26 mouse cellular contexts compared by ENCODE assay signal in the genomic region with DNA sequence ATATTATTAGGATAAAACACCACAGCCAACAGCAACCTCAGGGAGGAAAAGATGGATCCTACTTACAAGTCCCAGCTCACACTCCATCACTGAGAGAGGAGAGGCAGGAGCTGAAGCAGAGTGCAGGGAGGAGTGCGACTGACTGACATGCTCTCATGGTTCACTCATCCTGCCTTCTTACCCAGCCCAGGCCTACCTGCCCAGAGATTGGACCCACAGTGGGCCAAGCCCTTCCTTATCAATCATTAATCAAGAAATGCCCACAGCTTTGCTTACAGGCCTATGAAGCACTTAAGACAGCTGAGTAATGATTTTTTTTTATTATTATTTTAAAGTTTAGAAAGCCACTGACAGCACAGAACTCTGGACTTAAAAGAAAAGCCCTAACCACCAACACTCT. TPM values are rescaled to one million over a fixed set of nuclear protein-coding genes. Genes with fewer than 3 reads are reported as not detected.
DNase-seq lines count a peak whose midpoint lies in the region; ATAC-seq lines count a peak whose summit lies in the region.
"Had no signal": no experiment of that assay in that cellular context is flagged by ENCODE, and none has a peak within 500 bp of the region (broad histone marks: within the 10 kb centered on the region; RNA-seq: fewer than 3 reads in every experiment).

No protein-coding gene starts in this region.

- no peak overlapping the region for H3K4me3 ChIP-seq in midbrain, embryonic 11.5 days (ENCODE audit: low read depth, low read length)
- no peak overlapping the region for H3K4me3 ChIP-seq in midbrain, embryonic 14.5 days (replicated peaks; ENCODE audit: low read depth, low read length)
- no peak overlapping the region for H3K4me3 ChIP-seq in hindbrain, embryonic 16.5 days (ENCODE audit: low read length)
- H3K4me3 ChIP-seq: erythroblast, embryonic 14.5 days; forebrain, embryonic 12.5 days; heart, embryonic 10.5 days; heart, embryonic 15.5 days; hindbrain, embryonic 12.5 days; lung, embryonic 15.5 days; midbrain, embryonic 10.5 days; myocyte; neural tube, embryonic 12.5 days had no signal

- no peaks in the 10 kb centered on the region for H3K27me3 ChIP-seq in midbrain, embryonic 11.5 days (ENCODE audit: control insufficient read depth, insufficient read depth, low read length)
- no peaks in the 10 kb centered on the region for H3K27me3 ChIP-seq in midbrain, embryonic 14.5 days (ENCODE audit: control insufficient read depth, insufficient read depth, low read length)
- H3K27me3 ChIP-seq in hindbrain, embryonic 16.5 days (replicated peaks; ENCODE audit: control insufficient read depth, insufficient read depth, low read length), result no peaks in the 10 kb centered on the region
- H3K27me3 ChIP-seq: forebrain, embryonic 12.5 days; heart, embryonic 15.5 days; hindbrain, embryonic 12.5 days; lung, embryonic 15.5 days; neural tube, embryonic 12.5 days had no signal

- no peak overlapping the region for H3K27ac ChIP-seq in midbrain, embryonic 11.5 days (ENCODE audit: low read depth, low read length)
- H3K27ac ChIP-seq in midbrain, embryonic 14.5 days (replicated peaks; ENCODE audit: low read depth, low read length), result no peak overlapping the region
- H3K27ac ChIP-seq in hindbrain, embryonic 16.5 days (ENCODE audit: low read depth, low read length), result no peak overlapping the region
- H3K27ac ChIP-seq: forebrain, embryonic 12.5 days; heart, embryonic 10.5 days; heart, embryonic 15.5 days; hindbrain, embryonic 12.5 days; lung, embryonic 15.5 days; midbrain, embryonic 10.5 days; neural tube, embryonic 12.5 days; stomach, postnatal 0 days had no signal

- no peak overlapping the region for H3K4me2 ChIP-seq in midbrain, embryonic 11.5 days
- no peak overlapping the region for H3K4me2 ChIP-seq in midbrain, embryonic 14.5 days (ENCODE audit: low read length)
- no peak overlapping the region for H3K4me2 ChIP-seq in hindbrain, embryonic 16.5 days (ENCODE audit: low read length)
- H3K4me2 ChIP-seq: forebrain, embryonic 12.5 days; heart, embryonic 15.5 days; hindbrain, embryonic 12.5 days; lung, embryonic 15.5 days; neural tube, embryonic 12.5 days had no signal

- no peak for ATAC-seq in midbrain, embryonic 11.5 days (ENCODE audit: low FRiP score)
- ATAC-seq in midbrain, embryonic 14.5 days (ENCODE audit: low FRiP score, low TSS enrichment), result no peak
- no peak for ATAC-seq in hindbrain, embryonic 16.5 days
- ATAC-seq: CD4-positive, CD25-positive, alpha-beta regulatory T cell, adult 4 months had no signal

- DNase-seq in midbrain, embryonic 11.5 days (ENCODE audit: low spot score, missing footprints), result peak; percentile 49
- DNase-seq in midbrain, embryonic 14.5 days, result no peak
- peak; percentile 85 for DNase-seq in kidney, adult 9 months
- DNase-seq in kidney, postnatal 10 days, result peak; percentile 32
- DNase-seq in layer of hippocampus, postnatal 25 days (ENCODE audit: extremely low spot score in 1 of 2, low spot score in 1 of 2), result no peak
- no peak for DNase-seq in layer of hippocampus, postnatal 14 days (ENCODE audit: low spot score in 2 of 2)
- DNase-seq: adrenal gland, postnatal 25 days; cerebellum, adult 2 months; cerebellum, postnatal 14 days; gastrocnemius, postnatal 10 days; liver; right cerebral cortex, postnatal 4 days; thymus, adult 18-20 months; thymus, postnatal 25 days had no signal

- no peaks in the 10 kb centered on the region for H3K36me3 ChIP-seq in midbrain, embryonic 11.5 days (ENCODE audit: control insufficient read depth, insufficient read depth, low read length)
- H3K36me3 ChIP-seq in midbrain, embryonic 14.5 days (ENCODE audit: control insufficient read depth, insufficient read depth, low read length), result no peaks in the 10 kb centered on the region
- H3K36me3 ChIP-seq in hindbrain, embryonic 16.5 days (ENCODE audit: control insufficient read depth, insufficient read depth, low read length), result no peaks in the 10 kb centered on the region
- H3K36me3 ChIP-seq: forebrain, embryonic 12.5 days; heart, embryonic 10.5 days; heart, embryonic 15.5 days; hindbrain, embryonic 12.5 days; lung, embryonic 15.5 days; midbrain, embryonic 10.5 days; neural tube, embryonic 12.5 days had no signal

- no peaks in the 10 kb centered on the region for H3K4me1 ChIP-seq in midbrain, embryonic 11.5 days (ENCODE audit: control insufficient read depth, insufficient read depth, low read length)
- H3K4me1 ChIP-seq in midbrain, embryonic 14.5 days (ENCODE audit: control insufficient read depth, insufficient read depth, low read length), result no peaks in the 10 kb centered on the region
- no peaks in the 10 kb centered on the region for H3K4me1 ChIP-seq in hindbrain, embryonic 16.5 days (ENCODE audit: control insufficient read depth, insufficient read depth, low read depth, low read length)
- H3K4me1 ChIP-seq: forebrain, embryonic 12.5 days; heart, embryonic 15.5 days; hindbrain, embryonic 12.5 days; lung, embryonic 15.5 days; neural tube, embryonic 12.5 days had no signal

- no peaks in the 10 kb centered on the region for H3K9me3 ChIP-seq in midbrain, embryonic 11.5 days (ENCODE audit: control insufficient read depth, low read length)
- H3K9me3 ChIP-seq in midbrain, embryonic 14.5 days (ENCODE audit: control insufficient read depth, low read length), result no peaks in the 10 kb centered on the region
- no peaks in the 10 kb centered on the region for H3K9me3 ChIP-seq in hindbrain, embryonic 16.5 days (ENCODE audit: control insufficient read depth, low read length)
- H3K9me3 ChIP-seq: forebrain, embryonic 12.5 days; heart, embryonic 10.5 days; heart, embryonic 15.5 days; hindbrain, embryonic 12.5 days; lung, embryonic 15.5 days; midbrain, embryonic 10.5 days; neural tube, embryonic 12.5 days had no signal

- H3K9ac ChIP-seq in midbrain, embryonic 11.5 days (ENCODE audit: low read length), result no peak overlapping the region
- H3K9ac ChIP-seq in midbrain, embryonic 14.5 days (replicated peaks; ENCODE audit: low read length), result no peak overlapping the region
- H3K9ac ChIP-seq in hindbrain, embryonic 16.5 days (ENCODE audit: low read depth, low read length), result no peak overlapping the region
- H3K9ac ChIP-seq: forebrain, embryonic 12.5 days; heart, embryonic 15.5 days; hindbrain, embryonic 12.5 days; lung, embryonic 15.5 days; neural tube, embryonic 12.5 days had no signal

- 86% methylated on average over 1 of the region's 1 CpGs for WGBS in midbrain, embryonic 11.5 days
- WGBS in midbrain, embryonic 14.5 days, result 82% methylated on average over 1 of the region's 1 CpGs
- 93% methylated on average over 1 of the region's 1 CpGs for WGBS in hindbrain, embryonic 16.5 days

RNA-seq across cellular contexts. Expression of a gene that starts 7.6 kb away (rescaled TPM):
- polyA plus RNA-seq in midbrain, embryonic 11.5 days (2014; fragmentation: Nextera tagmentation; extraction: Ambion mirVana), result 5.2 and 6.4 TPM in 2 replicates
- 3.7 and 4.1 TPM in 2 replicates for polyA plus RNA-seq in midbrain, embryonic 14.5 days (2014; fragmentation: Nextera tagmentation; extraction: Ambion mirVana)
- total RNA-seq in layer of hippocampus, postnatal 25 days (2021), result 1 to 10 TPM; 7.9 to 9.4 TPM
- polyA plus RNA-seq in hindbrain, embryonic 16.5 days (2015; fragmentation: Nextera tagmentation; extraction: Ambion mirVana), result 3.3 and 3.9 TPM in 2 replicates
- 1 to 10 TPM; 7.2 to 8.6 TPM for total RNA-seq in layer of hippocampus, postnatal 14 days (2021)

Comparison
In these comparisons a context has a peak if more than half of its experiments do, and no peak if none do; other contexts are left out.
1. DNase-seq: peak in midbrain, embryonic 11.5 days (single experiment), kidney, adult 9 months (single experiment) and kidney, postnatal 10 days (single experiment); none in midbrain, embryonic 14.5 days (single experiment), layer of hippocampus, postnatal 25 days (0 of 2) and layer of hippocampus, postnatal 14 days (0 of 2).